Mouse (Mus musculus): ENCODE results near the gene Bcar3. TPM values are rescaled to one million over a fixed set of nuclear protein-coding genes. Genes with fewer than 3 reads are reported as not detected.

Bcar3 gene
- polyA plus RNA-seq, 1 experiment from 2014 or later = 7.9 TPM

DNA sequence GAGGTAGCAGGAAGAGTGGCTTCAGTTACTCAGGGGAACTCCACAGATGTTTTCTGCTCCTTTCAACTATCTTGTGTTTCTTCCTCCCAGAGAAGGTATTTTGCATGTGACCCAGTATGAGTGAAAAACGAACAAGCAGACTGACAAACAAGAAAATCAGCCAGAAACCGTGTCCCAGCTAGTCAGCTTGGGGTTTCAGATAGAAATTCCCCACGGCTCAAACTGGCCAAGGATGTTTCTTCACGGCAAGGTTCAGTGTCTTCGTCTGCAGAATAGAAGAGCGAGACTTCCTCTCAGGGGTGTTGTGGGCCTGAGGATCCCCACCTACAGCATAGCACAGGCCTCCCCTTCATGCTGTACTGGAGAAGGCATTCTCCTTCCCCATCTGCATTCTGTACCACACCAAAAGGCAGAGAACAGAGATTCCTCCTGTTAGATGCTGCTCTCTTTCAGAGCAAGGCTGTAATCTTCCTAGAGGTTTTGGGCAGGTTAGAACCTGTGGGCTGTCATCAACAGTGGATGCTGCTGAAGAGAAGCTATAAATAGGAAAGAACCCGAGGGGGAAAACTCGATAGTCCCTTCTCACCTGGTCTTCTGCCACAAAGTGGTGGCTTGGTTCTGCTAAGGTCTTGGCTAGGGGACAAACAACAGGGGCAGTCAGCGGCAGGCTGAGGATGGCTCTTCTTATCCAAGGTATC lies 110.1 kb downstream of the Bcar3 start:
- Histone ChIP-seq H3K27ac (no peak overlapping the region), H3K9me3 (no peaks in the 10 kb centered on the region), H3K9ac (no peak overlapping the region), H3K27me3 (no peaks in the 10 kb centered on the region), H3K4me2 (no peak overlapping the region), H3K36me3 (no peaks in the 10 kb centered on the region), H3K4me1 (replicated peaks) (no peaks in the 10 kb centered on the region), H3K4me3 (no peak overlapping the region)
- 83% methylated on average over 9 of the region's 9 CpGs for WGBS
- ATAC-seq (ENCODE audit: low FRiP score) = no peak

DNA sequence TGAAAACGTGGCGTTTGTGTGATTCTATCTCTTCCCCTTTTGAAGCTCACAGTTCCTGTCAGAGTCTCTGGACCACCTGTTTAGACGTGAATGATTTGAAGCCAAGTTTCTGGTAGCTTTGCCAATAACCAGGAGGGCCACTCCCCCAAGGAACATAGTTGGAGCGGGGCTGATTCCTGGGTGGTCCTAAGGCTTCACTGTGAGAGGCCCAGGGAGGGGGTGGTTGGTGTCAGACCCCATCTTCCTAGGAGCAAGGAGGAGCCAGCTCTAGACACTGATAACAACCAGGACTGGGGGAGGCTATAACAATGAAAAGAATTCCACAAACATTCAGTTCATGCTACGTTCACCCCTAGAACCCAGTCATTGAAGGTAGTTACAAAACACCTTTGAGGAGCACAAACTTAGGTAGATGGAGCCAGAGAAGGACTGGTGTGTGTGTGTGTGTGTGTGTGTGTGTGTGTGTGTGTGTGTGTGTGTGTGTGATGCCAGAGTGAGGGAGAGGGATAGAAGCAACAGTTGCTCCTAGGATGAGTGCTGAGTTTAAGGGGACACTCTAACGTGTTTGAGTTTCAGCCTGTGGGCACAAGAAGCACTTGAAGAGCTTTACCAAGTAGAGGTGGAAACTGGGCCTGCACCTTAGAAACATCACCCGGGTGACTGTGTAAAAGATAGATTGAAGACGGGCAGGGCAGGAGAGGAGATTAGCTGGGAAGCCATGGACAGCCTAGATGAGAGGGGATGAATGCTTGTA lies 111.4 kb downstream of the Bcar3 start:
- no peaks in the 10 kb centered on the region for H3K9me3 ChIP-seq
- H3K4me1 ChIP-seq (replicated peaks) = no peaks in the 10 kb centered on the region
- H3K27me3 ChIP-seq = no peaks in the 10 kb centered on the region
- no peak overlapping the region for H3K4me2 ChIP-seq
- H3K36me3 ChIP-seq = no peaks in the 10 kb centered on the region
- H3K9ac ChIP-seq = no peak overlapping the region
- ATAC-seq (ENCODE audit: low FRiP score) = no peak
- no peak overlapping the region for H3K4me3 ChIP-seq
- 83% methylated on average over 8 of the region's 8 CpGs for WGBS
- H3K27ac ChIP-seq = no peak overlapping the region

DNA sequence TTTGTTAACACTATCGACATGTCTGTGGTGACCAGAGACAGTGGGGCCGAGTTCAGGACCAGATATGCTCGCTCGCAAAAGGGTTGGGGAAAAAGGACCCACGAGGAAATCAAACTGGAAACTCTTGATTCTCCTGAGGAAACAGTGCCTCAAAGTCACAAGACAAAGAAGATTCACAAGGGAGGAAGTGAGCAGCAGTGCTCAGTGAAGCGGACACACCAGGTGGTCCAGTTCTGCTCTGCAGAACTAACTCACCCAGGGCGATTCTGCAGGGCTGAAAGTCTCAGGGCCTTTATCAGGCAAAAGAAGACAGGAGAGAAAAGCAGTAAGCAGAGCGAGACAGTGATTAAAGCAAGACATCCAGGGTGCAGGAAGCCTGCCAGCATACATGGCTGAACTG lies 112.5 kb downstream of the Bcar3 start:
- Histone ChIP-seq H3K4me2 (no peak overlapping the region), H3K27ac (no peak overlapping the region), H3K4me3 (no peak overlapping the region), H3K36me3 (no peaks in the 10 kb centered on the region), H3K27me3 (no peaks in the 10 kb centered on the region), H3K9ac (no peak overlapping the region), H3K9me3 (no peaks in the 10 kb centered on the region), H3K4me1 (replicated peaks) (no peaks in the 10 kb centered on the region)
- 61% methylated on average over 8 of the region's 8 CpGs for WGBS
- no peak for ATAC-seq (ENCODE audit: low FRiP score)

- Histone ChIP-seq H3K27ac (no peak overlapping the region), H3K9ac (no peak overlapping the region), H3K27me3 (no peaks in the 10 kb centered on the region), H3K4me3 (no peak overlapping the region), H3K4me1 (replicated peaks) (no peaks in the 10 kb centered on the region), H3K4me2 (no peak overlapping the region), H3K9me3 (no peaks in the 10 kb centered on the region), H3K36me3 (no peaks in the 10 kb centered on the region)
- WGBS = 88% methylated on average over 6 of the region's 6 CpGs
- ATAC-seq (ENCODE audit: low FRiP score) = no peak
Measured at GRCm38 (mm10) chr3:122407757-122408156, 113.8 kb downstream of the Bcar3 start.

DNA sequence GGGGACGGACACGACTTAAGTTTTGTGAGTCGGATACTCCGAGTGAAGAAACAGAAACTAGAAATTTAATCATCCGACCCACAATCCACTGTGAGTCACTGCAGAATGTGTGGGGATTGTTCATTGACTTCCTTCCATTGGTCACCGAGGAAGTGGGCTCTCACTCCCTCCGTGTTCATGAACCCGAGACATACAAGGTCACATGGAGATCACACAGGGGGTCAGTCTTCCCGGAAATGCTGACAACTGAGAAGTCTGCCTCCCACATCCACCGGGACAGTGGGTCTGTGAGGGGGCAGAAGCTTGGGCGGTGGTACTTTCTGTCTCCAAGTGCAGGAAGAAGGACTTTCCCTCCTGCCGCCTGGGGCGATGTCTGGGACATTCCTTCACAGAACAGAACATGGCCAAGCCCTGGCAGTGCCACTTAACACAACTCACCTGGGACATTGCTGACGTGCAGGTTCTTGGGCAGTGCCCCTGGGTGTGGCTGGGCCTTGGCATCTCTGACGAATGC lies 114.9 kb downstream of the Bcar3 start:
- H3K27ac ChIP-seq = no peak overlapping the region
- ATAC-seq (ENCODE audit: low FRiP score) = no peak
- no peaks in the 10 kb centered on the region for H3K36me3 ChIP-seq
- H3K4me3 ChIP-seq = no peak overlapping the region
- 0 out of 2 replicates have a peak, but pooled peaks cover 2% of the 10 kb centered on the region for H3K4me1 ChIP-seq (replicated peaks)
- no peaks in the 10 kb centered on the region for H3K27me3 ChIP-seq
- H3K4me2 ChIP-seq = no peak overlapping the region
- no peak overlapping the region for H3K9ac ChIP-seq
- H3K9me3 ChIP-seq = no peaks in the 10 kb centered on the region
- WGBS = 82% methylated on average over 15 of the region's 15 CpGs

DNA sequence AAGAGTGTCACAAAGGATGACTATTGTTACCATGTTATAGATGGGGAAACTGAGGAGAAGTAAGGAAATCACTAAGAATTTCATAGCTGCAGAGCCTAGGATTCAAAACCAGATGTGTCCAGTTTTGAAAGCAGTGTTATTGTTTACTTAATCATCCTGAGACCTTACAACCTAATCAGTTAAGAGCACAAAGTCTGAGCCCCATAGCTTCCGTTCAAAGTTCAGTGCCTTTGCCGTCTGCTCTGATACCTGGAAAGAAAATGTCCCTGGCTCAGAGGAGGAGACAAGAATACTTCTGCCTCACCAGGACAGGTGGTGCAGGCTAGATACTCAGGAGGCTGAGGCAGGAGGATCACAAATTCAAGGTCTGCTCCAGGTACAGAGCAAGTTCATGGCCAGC lies 117.7 kb downstream of the Bcar3 start:
- Histone ChIP-seq H3K27me3 (0 out of 2 replicates have a peak, but pooled peaks cover 4% of the 10 kb centered on the region), H3K4me1 (replicated peaks) (peaks cover 8% of the 10 kb centered on the region; the same call in 1 of the 2 replicates), H3K36me3 (no peaks in the 10 kb centered on the region), H3K9me3 (no peaks in the 10 kb centered on the region), H3K4me2 (no peak overlapping the region), H3K4me3 (no peak overlapping the region), H3K27ac (no peak overlapping the region), H3K9ac (no peak overlapping the region)
- WGBS = 86% methylated on average over 2 of the region's 2 CpGs
- ATAC-seq (ENCODE audit: low FRiP score) = no peak

DNA sequence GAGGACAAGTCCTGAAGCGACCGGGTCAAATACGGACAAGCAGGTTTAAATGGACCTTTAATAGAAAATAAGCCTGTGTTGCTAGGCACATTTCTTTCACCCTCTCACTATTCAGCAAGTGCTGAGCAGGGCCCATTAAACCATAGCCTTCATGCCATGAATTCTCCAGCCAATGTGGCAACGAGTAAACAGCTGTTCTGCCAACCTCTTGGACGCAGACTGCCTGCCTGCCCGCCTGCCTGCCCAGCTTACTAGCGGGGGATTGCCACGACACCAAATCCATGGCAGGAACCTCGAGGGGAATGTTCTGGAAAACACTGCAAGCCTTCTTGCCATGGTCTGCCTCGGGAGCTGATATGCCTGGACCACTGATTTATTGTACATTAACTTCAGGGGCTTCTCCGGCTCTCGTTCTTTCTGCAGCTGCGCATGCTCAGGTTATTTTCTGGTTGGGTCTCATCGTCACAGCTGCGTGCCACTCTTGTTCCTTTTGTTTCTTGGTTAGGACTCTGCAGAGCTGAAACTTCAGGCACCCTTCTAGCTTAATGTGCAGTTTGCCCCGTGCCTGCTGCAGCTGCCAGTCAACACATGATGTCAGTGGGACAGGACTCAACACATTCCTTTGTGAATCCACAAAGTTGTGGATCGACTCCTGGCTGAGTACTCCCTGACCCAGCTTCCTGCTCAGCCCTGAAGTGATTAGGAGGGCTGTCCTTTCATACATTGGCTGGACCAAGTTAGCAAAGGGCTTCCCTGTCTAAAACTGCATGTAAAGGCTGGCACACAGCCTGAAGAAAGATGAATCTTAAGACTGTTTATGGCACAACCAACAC lies 120.0 kb downstream of the Bcar3 start:
- Histone ChIP-seq H3K4me2 (peak overlapping the region; percentile 36), H3K27ac (no peak overlapping the region), H3K9ac (no peak overlapping the region), H3K4me1 (replicated peaks) (peaks cover 12% of the 10 kb centered on the region), H3K9me3 (no peaks in the 10 kb centered on the region), H3K4me3 (peak overlapping the region; percentile 23; the same call in 1 of the 2 replicates), H3K36me3 (no peaks in the 10 kb centered on the region), H3K27me3 (peaks cover 18% of the 10 kb centered on the region)
- peak; percentile 55 for ATAC-seq (ENCODE audit: low FRiP score)
- WGBS = 29% methylated on average over 17 of the region's 17 CpGs

DNA sequence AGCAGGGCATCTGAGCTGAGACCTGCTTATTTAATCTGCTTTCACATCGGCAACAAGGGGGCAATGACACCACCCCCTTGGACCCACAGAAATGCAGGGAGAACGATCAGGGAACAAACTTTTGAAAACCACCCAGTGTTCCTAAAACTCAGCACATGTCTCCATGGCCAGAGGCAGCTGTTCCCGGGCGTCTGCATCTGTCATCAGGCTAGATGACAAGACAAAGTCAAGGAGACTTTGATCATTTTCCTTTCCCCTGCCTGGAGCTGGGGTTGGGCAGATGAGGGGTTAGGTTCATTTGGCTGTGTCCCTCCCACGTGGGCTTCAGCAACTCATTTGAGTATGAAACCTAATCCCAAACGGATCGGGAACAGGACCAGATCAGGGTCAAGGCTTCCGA lies 120.9 kb downstream of the Bcar3 start:
- H3K9ac ChIP-seq = no peak overlapping the region
- ATAC-seq (ENCODE audit: low FRiP score) = no peak
- no peak overlapping the region for H3K27ac ChIP-seq
- peaks cover 19% of the 10 kb centered on the region for H3K27me3 ChIP-seq
- WGBS = 71% methylated on average over 8 of the region's 8 CpGs
- peaks cover 15% of the 10 kb centered on the region for H3K4me1 ChIP-seq (replicated peaks)
- H3K4me3 ChIP-seq = no peak overlapping the region
- no peaks in the 10 kb centered on the region for H3K36me3 ChIP-seq
- no peak overlapping the region for H3K4me2 ChIP-seq
- H3K9me3 ChIP-seq = no peaks in the 10 kb centered on the region

DNA sequence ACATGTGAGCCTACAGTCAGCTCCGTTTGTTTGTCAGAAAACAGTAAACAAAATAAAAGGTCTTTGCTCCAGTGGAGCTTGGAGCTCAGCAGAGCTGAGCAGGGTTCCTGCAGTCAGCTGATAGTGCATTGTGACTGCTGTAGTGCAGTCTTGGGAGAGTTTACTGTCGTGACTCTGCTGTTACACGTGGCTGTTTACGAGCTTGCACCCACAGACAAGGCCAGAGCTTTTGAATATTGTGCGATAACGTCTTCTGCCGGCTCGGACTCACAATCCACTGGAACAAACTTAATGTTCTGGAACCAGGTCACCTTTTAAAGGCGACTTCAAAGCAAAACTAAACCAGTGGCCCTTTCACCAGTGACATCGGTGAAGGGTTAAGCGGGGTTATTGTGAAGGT lies 123.5 kb downstream of the Bcar3 start:
- Histone ChIP-seq H3K27ac (no peak overlapping the region), H3K4me2 (no peak overlapping the region), H3K9ac (no peak overlapping the region), H3K36me3 (no peaks in the 10 kb centered on the region), H3K4me1 (replicated peaks) (peaks cover 31% of the 10 kb centered on the region), H3K27me3 (peaks cover 35% of the 10 kb centered on the region), H3K9me3 (no peaks in the 10 kb centered on the region), H3K4me3 (no peak overlapping the region)
- no peak for ATAC-seq (ENCODE audit: low FRiP score)
- 49% methylated on average over 11 of the region's 11 CpGs for WGBS

DNA sequence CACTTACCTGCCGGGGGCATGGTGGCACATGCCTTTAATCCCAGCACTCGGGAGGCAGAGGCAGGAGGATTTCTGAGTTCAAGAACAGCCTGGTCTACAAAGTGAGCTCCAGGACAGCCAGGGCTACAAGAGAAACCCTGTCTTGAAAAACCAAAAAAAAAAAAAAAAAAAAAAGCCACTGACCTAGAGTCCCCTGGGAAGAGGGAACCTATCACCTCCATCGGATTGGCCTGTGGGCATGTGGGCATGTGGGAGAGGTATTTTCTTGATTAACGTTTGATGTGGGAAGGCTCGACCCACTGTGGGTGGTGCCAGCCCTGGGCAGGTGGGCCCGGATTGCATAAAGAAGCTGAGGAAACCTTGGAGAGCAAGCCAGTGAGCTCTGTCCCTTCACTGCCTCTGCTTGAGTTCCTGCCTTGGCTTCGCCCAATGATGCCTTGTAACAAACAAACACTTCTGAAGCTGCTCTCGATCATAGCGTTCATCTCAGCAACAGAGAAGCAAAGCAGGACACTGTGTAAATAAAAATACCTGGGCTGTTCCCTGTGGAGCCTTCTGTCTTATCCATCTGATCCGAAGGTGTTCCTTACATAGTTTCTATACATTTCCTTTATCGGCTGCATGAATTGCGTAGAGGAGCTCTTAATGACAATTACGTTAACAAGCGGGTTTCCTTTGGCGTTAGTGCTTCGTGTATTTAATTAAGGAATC lies 124.8 kb downstream of the Bcar3 start:
- 32% methylated on average over 16 of the region's 16 CpGs for WGBS
- no peak overlapping the region for H3K27ac ChIP-seq
- H3K36me3 ChIP-seq = no peaks in the 10 kb centered on the region
- H3K4me2 ChIP-seq = peak overlapping the region; percentile 90
- peak overlapping the region; percentile 62 for H3K4me3 ChIP-seq
- H3K27me3 ChIP-seq = peaks cover 35% of the 10 kb centered on the region
- H3K9ac ChIP-seq = peak overlapping the region; percentile 76; the same call in 1 of the 2 replicates
- H3K9me3 ChIP-seq = no peaks in the 10 kb centered on the region
- no peak for ATAC-seq (ENCODE audit: low FRiP score)
- peaks cover 30% of the 10 kb centered on the region for H3K4me1 ChIP-seq (replicated peaks)

- H3K9ac ChIP-seq = peak overlapping the region; percentile 76
- H3K27ac ChIP-seq = peak overlapping the region; percentile 71
- peaks cover 23% of the 10 kb centered on the region for H3K4me1 ChIP-seq (replicated peaks)
- no peaks in the 10 kb centered on the region for H3K9me3 ChIP-seq
- H3K36me3 ChIP-seq = no peaks in the 10 kb centered on the region
- under 1% methylated on average over 61 of the region's 63 CpGs for WGBS
- ATAC-seq (ENCODE audit: low FRiP score) = peak; percentile 88
- H3K27me3 ChIP-seq = peaks cover 35% of the 10 kb centered on the region
- peak overlapping the region; percentile 90 for H3K4me2 ChIP-seq
- peak overlapping the region; percentile 62 for H3K4me3 ChIP-seq
Measured at GRCm38 (mm10) chr3:122419610-122420409, 125.9 kb downstream of the Bcar3 start.
